Mouse (Mus musculus) limb, embryonic 11.5 days (tissue): ENCODE measurements around the gene Slc7a8. TPM values are rescaled to one million over a fixed set of nuclear protein-coding genes. Genes with fewer than 3 reads are reported as not detected.

Experiments
- ATAC-seq: fragments of 200-750 bp; cut with Nextera tagmentation; 2 replicates; pipeline ENCODE4 v1.8.0; 2017; ENCODE audit warnings: low read depth; ENCODE audit not compliant: insufficient number of reproducible peaks, low FRiP score, low TSS enrichment
- DNase-seq: peaks from one replicate; pipeline ENCODE4 v3.0.0-alpha.2; 2015; ENCODE audit warnings: low spot score
- H3K27ac ChIP-seq: fragments of 300-500 bp; sonication (generic); replicated peaks from 2 replicates; pipeline ENCODE4 v1.5.1; 2014; ENCODE audit warnings: low read depth, mild to moderate bottlenecking, low read length
- H3K27me3 ChIP-seq: fragments of 300-500 bp; sonication (generic); 2 replicates; pipeline ENCODE4 v1.6.1; 2014; ENCODE audit warnings: mild to moderate bottlenecking, low read length, mixed read lengths; ENCODE audit not compliant: control insufficient read depth, insufficient read depth
- H3K36me3 ChIP-seq: fragments of 300-500 bp; sonication (generic); 2 replicates; pipeline ENCODE4 v1.6.1; 2014; ENCODE audit warnings: mild to moderate bottlenecking, low read length, moderate library complexity, mixed read lengths; ENCODE audit not compliant: control insufficient read depth, insufficient read depth
- H3K4me1 ChIP-seq: fragments of 300-500 bp; sonication (generic); 2 replicates; pipeline ENCODE4 v1.6.1; 2014; ENCODE audit warnings: low read length, mixed read lengths; ENCODE audit not compliant: control insufficient read depth, insufficient read depth
- H3K4me2 ChIP-seq: fragments of 300-500 bp; sonication (generic); 2 replicates; pipeline ENCODE4 v1.6.1; 2014; ENCODE audit warnings: low read depth, mild to moderate bottlenecking, moderate library complexity; ENCODE audit not compliant: severe bottlenecking
- H3K4me3 ChIP-seq: fragments of 300-500 bp; sonication (generic); 2 replicates; pipeline ENCODE4 v1.5.1; 2014; ENCODE audit warnings: low read depth, low read length
- H3K9ac ChIP-seq: fragments of 300-500 bp; sonication (generic); 2 replicates; pipeline ENCODE4 v1.6.1; 2014; ENCODE audit warnings: mild to moderate bottlenecking, low read length
- H3K9me3 ChIP-seq: fragments of 300-500 bp; sonication (generic); 2 replicates; pipeline ENCODE4 v1.6.1; 2016; ENCODE audit warnings: low read length; ENCODE audit not compliant: control insufficient read depth
- WGBS: fragments of 180-500 bp; shearing (Covaris S2); extraction: QIAGEN DNeasy Blood & Tissue Kit; methylation state at CpG from one replicate; pipeline ENCODE4 v1.1.7; 2014; 5-methylcytosine and 5-hydroxymethylcytosine counted together
- polyA plus RNA-seq: library from polyadenylated mRNA; unstranded; fragments of >200 nt; fragmentation: Nextera tagmentation; extraction: Ambion mirVana; gene quantifications from 2 replicates; pipeline ENCODE4 v1.2.1, GENCODE M21; 2014

Slc7a8 gene
- polyA plus RNA-seq, 1 experiment from 2014 or later = 1.1 TPM

GRCm38 (mm10) chr14:54696752-54697151 is 85.0 kb downstream of the Slc7a8 start:
- H3K4me3 ChIP-seq = no peak overlapping the region
- H3K4me2 ChIP-seq = no peak overlapping the region
- 82% methylated on average over 4 of the region's 4 CpGs for WGBS
- H3K9ac ChIP-seq = no peak overlapping the region
- H3K4me1 ChIP-seq = no peaks in the 10 kb centered on the region
- DNase-seq (no peak), ATAC-seq (no peak)
- H3K27ac ChIP-seq = no peak overlapping the region
- no peaks in the 10 kb centered on the region for H3K9me3 ChIP-seq
- H3K27me3 ChIP-seq = no peaks in the 10 kb centered on the region
- H3K36me3 ChIP-seq = no peaks in the 10 kb centered on the region; the same call in 1 of the 2 replicates

DNA sequence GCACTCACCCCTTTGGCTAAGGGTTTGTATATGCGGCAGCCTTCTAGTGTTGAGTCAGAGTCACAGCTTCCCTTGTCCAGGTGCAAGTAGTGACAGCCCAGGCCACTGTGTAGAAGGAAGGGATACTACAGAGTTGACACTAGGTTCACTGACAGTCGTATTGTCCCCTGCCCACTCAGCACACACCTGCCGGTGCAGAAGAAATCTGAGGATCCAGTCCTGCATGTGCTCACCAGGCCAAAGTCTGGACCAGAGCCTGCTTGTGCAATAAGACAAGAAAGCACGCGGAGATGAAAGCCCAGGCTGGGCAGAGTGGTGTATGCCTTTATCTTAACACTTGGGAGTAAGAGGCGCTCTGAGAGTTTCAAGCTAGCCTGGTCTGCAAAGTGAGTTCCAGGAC is 86.7 kb downstream of the Slc7a8 start:
- Histone ChIP-seq H3K4me1 (no peaks in the 10 kb centered on the region), H3K9ac (no peak overlapping the region), H3K4me2 (no peak overlapping the region), H3K27ac (no peak overlapping the region), H3K4me3 (no peak overlapping the region), H3K36me3 (peaks cover 6% of the 10 kb centered on the region; the same call in 1 of the 2 replicates), H3K27me3 (no peaks in the 10 kb centered on the region), H3K9me3 (no peaks in the 10 kb centered on the region)
- no peak for DNase-seq
- no peak for ATAC-seq
- 76% methylated on average over 6 of the region's 6 CpGs for WGBS

- H3K27me3 ChIP-seq = no peaks in the 10 kb centered on the region
- 5% methylated on average over 8 of the region's 8 CpGs for WGBS
- H3K4me1 ChIP-seq = peaks cover 12% of the 10 kb centered on the region; the same call in 1 of the 2 replicates
- H3K9ac ChIP-seq = peak overlapping the region; percentile 94
- H3K4me2 ChIP-seq = peak overlapping the region; percentile 60
- no peak overlapping the region for H3K27ac ChIP-seq
- no peak for DNase-seq
- no peak for ATAC-seq
- H3K4me3 ChIP-seq = peak overlapping the region; percentile 84
- no peaks in the 10 kb centered on the region for H3K9me3 ChIP-seq
- peaks cover 19% of the 10 kb centered on the region; the same call in 1 of the 2 replicates for H3K36me3 ChIP-seq
These were observed 94.5 kb downstream of the Slc7a8 start for GRCm38 (mm10) chr14:54687251-54687650.

DNA sequence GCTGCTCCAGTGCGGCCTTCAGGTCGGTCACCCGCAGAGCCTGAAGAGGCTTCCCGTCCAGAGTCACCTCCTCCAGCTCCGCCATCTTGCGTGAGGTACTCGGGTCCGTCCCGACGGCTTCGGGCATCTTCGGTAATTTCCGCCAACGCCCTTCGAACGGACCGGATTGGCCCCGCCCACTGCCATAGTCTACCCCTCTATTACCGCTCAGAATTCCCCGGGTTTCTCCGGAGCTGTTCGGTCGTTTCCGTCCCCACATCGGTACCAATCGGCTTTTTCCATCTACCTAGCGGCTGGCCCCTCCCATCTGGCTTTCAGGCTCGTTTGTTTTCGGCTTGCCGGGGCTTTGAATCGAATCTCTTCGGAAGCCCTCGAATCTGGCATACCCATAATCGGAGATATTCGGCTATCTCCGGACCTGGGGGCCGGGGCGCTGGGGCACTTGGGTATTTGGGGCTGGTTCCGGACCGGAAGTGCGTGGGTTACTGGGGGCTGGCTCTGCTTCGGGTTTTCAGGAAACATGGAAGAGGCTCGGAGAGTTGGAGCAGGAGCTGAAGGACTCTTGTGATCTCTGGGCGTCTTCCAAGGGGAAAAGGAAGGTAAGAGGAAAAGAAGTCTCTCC is 95.1 kb downstream of the Slc7a8 start, which contains the start of gene Acin1:
TSS of gene Acin1 (minus strand) at position 410 of the 622 bp plus-strand sequence.
- WGBS = 0% methylated on average over 44 of the region's 44 CpGs
- Histone ChIP-seq H3K27ac (peak within 1 kb of the TSS; percentile 88), H3K27me3 (no peaks in the 10 kb centered on the region), H3K4me2 (peak within 1 kb of the TSS; percentile 72), H3K9me3 (no peaks in the 10 kb centered on the region), H3K9ac (peak within 1 kb of the TSS; percentile 94), H3K4me1 (peaks cover 12% of the 10 kb centered on the region; the same call in 1 of the 2 replicates), H3K4me3 (peak within 1 kb of the TSS; percentile 84), H3K36me3 (peaks cover 19% of the 10 kb centered on the region; the same call in 1 of the 2 replicates)
- DNase-seq = peak; percentile 100
- ATAC-seq = peak; percentile 96

GRCm38 (mm10) chr14:54686063-54686521 is 95.7 kb downstream of the Slc7a8 start, which contains the start of gene 1700123O20Rik:
Gene 1700123O20Rik, plus strand, starts transcription at chr14:54686216.
- Histone ChIP-seq H3K9ac (peak within 1 kb of the TSS; percentile 94), H3K27ac (peak within 1 kb of the TSS; percentile 88), H3K27me3 (no peaks in the 10 kb centered on the region), H3K4me2 (peak within 1 kb of the TSS; percentile 72), H3K4me3 (peak within 1 kb of the TSS; percentile 84), H3K9me3 (no peaks in the 10 kb centered on the region), H3K4me1 (peaks cover 12% of the 10 kb centered on the region; the same call in 1 of the 2 replicates), H3K36me3 (peaks cover 19% of the 10 kb centered on the region; the same call in 1 of the 2 replicates)
- DNase-seq (peak; percentile 84), ATAC-seq (peak; percentile 76)
- 0% methylated on average over 31 of the region's 41 CpGs for WGBS

- Histone ChIP-seq H3K36me3 (peaks cover 15% of the 10 kb centered on the region; the same call in 1 of the 2 replicates), H3K4me2 (peak overlapping the region; percentile 72), H3K4me3 (peak overlapping the region; percentile 84), H3K9me3 (no peaks in the 10 kb centered on the region), H3K4me1 (peaks cover 12% of the 10 kb centered on the region; the same call in 1 of the 2 replicates), H3K27ac (no peak overlapping the region), H3K9ac (peak overlapping the region; percentile 94), H3K27me3 (no peaks in the 10 kb centered on the region)
- ATAC-seq (peak; percentile 14; the same call in 1 of the 2 replicates), DNase-seq (no peak)
- WGBS = 13% methylated on average over 8 of the region's 8 CpGs
These were observed 96.3 kb downstream of the Slc7a8 start for GRCm38 (mm10) chr14:54685471-54685870.

GRCm38 (mm10) chr14:54682396-54682795 is 99.3 kb downstream of the Slc7a8 start:
- Histone ChIP-seq H3K4me1 (peaks cover 8% of the 10 kb centered on the region; the same call in 1 of the 2 replicates), H3K9ac (no peak overlapping the region), H3K27ac (no peak overlapping the region), H3K4me3 (no peak overlapping the region), H3K9me3 (no peaks in the 10 kb centered on the region), H3K27me3 (no peaks in the 10 kb centered on the region), H3K36me3 (peaks cover 11% of the 10 kb centered on the region), H3K4me2 (no peak overlapping the region)
- ATAC-seq (no peak), DNase-seq (no peak)
- 92% methylated on average over 3 of the region's 3 CpGs for WGBS

DNA sequence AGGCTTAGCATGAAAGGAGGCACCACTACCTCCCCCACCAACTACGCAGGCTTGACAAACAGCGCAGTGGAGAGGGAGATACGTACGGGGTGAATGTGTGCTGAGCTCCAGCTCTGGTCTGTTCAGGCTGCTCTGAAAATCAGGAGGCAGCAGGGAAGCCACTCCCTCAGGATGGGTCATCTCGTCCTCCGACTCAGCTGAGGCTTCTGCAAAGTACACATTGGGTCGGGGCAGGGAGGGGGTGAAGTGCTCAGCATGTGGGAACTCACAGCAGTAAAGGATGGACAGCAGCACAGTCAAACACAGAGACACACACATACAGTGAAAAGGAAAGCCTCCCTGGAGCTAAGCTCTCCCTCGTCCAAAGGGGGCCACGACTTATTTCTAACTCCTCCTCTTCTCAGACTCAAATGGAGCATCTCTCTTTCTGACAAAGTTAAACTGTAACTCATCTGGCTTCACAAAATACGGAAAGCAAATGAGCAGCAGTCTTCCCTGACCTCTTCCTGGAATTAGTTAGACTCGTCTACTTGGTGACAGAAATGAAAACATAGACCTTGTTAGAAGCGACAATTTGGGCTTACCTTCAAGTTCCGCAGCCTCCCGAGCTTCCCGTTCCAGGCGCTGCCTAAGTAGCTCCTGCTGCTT is 103.0 kb downstream of the Slc7a8 start:
- Histone ChIP-seq H3K9me3 (no peaks in the 10 kb centered on the region), H3K4me1 (no peaks in the 10 kb centered on the region), H3K4me3 (no peak overlapping the region), H3K9ac (no peak overlapping the region), H3K27ac (no peak overlapping the region), H3K4me2 (no peak overlapping the region), H3K27me3 (no peaks in the 10 kb centered on the region), H3K36me3 (peaks cover 23% of the 10 kb centered on the region)
- no peak for DNase-seq
- WGBS = 93% methylated on average over 16 of the region's 16 CpGs
- ATAC-seq = no peak
